Mouse (Mus musculus): Measurements from ENCODE around the gene Copz2. TPM values are rescaled to one million over a fixed set of nuclear protein-coding genes. Genes with fewer than 3 reads are reported as not detected.

Copz2 gene
- polyA plus RNA-seq, 1 experiment from 2014 or later: 105 TPM

DNA sequence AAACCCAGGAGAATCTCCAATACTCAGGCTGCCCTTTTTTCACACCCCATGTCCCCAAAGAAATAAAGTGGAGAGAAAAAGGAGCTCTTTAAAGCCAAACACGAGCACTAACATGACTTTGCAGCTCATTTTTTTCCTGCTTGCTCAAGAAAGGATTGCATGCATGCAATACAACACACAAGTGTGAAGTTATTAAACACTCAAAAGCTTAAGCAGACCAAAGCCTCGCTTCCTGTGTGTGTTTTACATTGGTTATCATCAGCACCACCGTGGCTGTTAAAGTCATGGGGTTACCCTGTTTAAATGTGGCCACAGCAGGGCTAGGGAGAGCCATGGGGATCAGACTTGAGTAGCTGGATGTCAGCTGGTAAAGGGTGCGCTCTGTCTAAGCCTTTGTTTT, 27.4 kb downstream of the Copz2 start:
- H3K27ac ChIP-seq (ENCODE audit: low read length): no peak overlapping the region
- TF ChIP-seq EP300 (IDR thresholded peaks at IDR 0.05): no peak
- no peak for TF ChIP-seq CTCF (IDR thresholded peaks at IDR 0.05)
- no peaks in the 10 kb centered on the region for H3K36me3 ChIP-seq (ENCODE audit: insufficient read depth, low read length)
- H3K9ac ChIP-seq (replicated peaks; ENCODE audit: low read depth): no peak overlapping the region
- DNase-seq (ENCODE audit: low spot score) (peak; percentile 51), ATAC-seq (no peak)
- H3K4me3 ChIP-seq (ENCODE audit: low read depth, low read length): no peak overlapping the region
- H3K4me1 ChIP-seq (ENCODE audit: insufficient read depth, low read depth, low read length): no peaks in the 10 kb centered on the region
- 34% methylated on average over 4 of the region's 4 CpGs for WGBS
- no peaks in the 10 kb centered on the region for H3K9me3 ChIP-seq (ENCODE audit: low read length)
- peaks cover 8% of the 10 kb centered on the region; the same call in 1 of the 2 replicates for H3K27me3 ChIP-seq (replicated peaks; ENCODE audit: insufficient read depth, low read length)
- no peak overlapping the region for H3K4me2 ChIP-seq (replicated peaks; ENCODE audit: low read depth, low read length)

DNA sequence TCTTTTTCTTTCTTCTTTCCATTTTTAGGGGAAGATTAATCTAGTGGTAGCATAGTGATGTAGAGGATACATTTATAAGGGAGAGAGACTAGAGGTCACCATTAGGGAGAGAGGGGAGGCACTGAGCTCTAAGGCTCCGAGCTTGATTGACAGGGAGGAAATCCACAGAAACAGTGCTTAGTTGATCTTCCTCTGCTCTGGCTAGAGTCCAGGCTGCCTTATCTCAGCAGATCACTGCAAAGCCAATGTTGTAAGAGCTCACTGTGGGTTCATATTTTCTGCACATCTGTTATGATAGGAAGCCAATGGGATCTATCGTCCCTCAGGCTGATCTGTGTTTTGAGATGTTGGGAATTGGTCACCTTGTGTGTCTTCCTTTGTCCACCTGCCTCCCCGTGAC, 29.0 kb downstream of the Copz2 start:
- Histone ChIP-seq H3K4me3 (ENCODE audit: low read depth, low read length) (no peak overlapping the region), H3K4me1 (ENCODE audit: insufficient read depth, low read depth, low read length) (no peaks in the 10 kb centered on the region), H3K27me3 (replicated peaks; ENCODE audit: insufficient read depth, low read length) (peaks cover 8% of the 10 kb centered on the region; the same call in 1 of the 2 replicates), H3K27ac (ENCODE audit: low read length) (no peak overlapping the region), H3K9me3 (ENCODE audit: low read length) (no peaks in the 10 kb centered on the region), H3K9ac (replicated peaks; ENCODE audit: low read depth) (no peak overlapping the region), H3K36me3 (ENCODE audit: insufficient read depth, low read length) (no peaks in the 10 kb centered on the region), H3K4me2 (replicated peaks; ENCODE audit: low read depth, low read length) (no peak overlapping the region)
- TF ChIP-seq CTCF (IDR thresholded peaks at IDR 0.05) (no peak), EP300 (IDR thresholded peaks at IDR 0.05) (no peak)
- ATAC-seq (no peak), DNase-seq (ENCODE audit: low spot score) (peak; percentile 8)
- 31% methylated on average over 3 of the region's 3 CpGs for WGBS

DNA sequence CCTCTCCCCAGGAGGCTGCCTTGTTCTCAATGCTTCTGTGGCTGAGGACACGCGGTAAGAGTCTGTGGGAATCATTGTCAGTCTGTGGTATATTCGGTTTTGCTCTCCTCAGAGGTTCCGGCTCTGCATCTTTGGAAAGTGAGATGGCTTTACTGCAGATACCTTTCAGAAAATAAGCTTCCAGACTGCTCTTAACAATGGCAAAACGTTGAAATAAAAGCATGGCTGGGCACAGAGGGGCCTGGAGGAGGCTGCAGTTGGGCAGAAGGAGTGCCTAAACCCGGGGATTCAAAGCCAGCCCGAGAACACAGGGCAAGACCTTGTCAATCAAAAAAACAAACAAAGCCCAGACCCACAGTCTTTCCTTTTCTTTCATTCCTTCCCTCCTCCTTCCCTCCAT, 29.7 kb downstream of the Copz2 start:
- Histone ChIP-seq H3K4me3 (ENCODE audit: low read depth, low read length) (no peak overlapping the region), H3K9ac (replicated peaks; ENCODE audit: low read depth) (no peak overlapping the region), H3K36me3 (ENCODE audit: insufficient read depth, low read length) (no peaks in the 10 kb centered on the region), H3K4me2 (replicated peaks; ENCODE audit: low read depth, low read length) (no peak overlapping the region), H3K9me3 (ENCODE audit: low read length) (no peaks in the 10 kb centered on the region), H3K4me1 (ENCODE audit: insufficient read depth, low read depth, low read length) (no peaks in the 10 kb centered on the region), H3K27ac (ENCODE audit: low read length) (no peak overlapping the region), H3K27me3 (replicated peaks; ENCODE audit: insufficient read depth, low read length) (peaks cover 8% of the 10 kb centered on the region; the same call in 1 of the 2 replicates)
- DNase-seq (ENCODE audit: low spot score) (no peak), ATAC-seq (no peak)
- WGBS: 39% methylated on average over 7 of the region's 7 CpGs
- no peak for TF ChIP-seq EP300 (IDR thresholded peaks at IDR 0.05)
- TF ChIP-seq CTCF (IDR thresholded peaks at IDR 0.05): no peak

DNA sequence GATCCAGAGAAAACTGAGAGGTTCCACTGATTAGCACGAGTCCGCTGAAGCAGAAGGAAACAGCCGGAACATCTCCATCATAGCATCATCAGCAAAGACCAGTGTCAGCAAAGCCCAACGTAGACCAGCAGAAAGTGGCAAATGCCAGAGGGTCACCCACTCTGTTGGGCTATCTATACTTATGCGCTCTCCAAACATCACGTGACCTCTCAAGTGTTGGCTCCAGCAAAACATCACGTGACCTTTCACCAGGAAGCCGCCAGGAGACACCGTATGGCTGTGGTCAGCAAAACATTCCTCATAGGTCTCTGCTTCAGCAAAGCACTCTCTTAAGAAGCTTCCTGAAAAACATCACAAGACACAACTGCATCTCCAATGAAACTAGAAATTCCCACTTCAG, 30.6 kb downstream of the Copz2 start:
- H3K27ac ChIP-seq (ENCODE audit: low read length): no peak overlapping the region
- peak; percentile 83 for ATAC-seq
- H3K4me1 ChIP-seq (ENCODE audit: insufficient read depth, low read depth, low read length): no peaks in the 10 kb centered on the region
- no peaks in the 10 kb centered on the region for H3K9me3 ChIP-seq (ENCODE audit: low read length)
- peak; percentile 81 for DNase-seq (ENCODE audit: low spot score)
- no peak for TF ChIP-seq CTCF (IDR thresholded peaks at IDR 0.05)
- TF ChIP-seq EP300 (IDR thresholded peaks at IDR 0.05): no peak
- no peak overlapping the region for H3K4me3 ChIP-seq (ENCODE audit: low read depth, low read length)
- H3K27me3 ChIP-seq (replicated peaks; ENCODE audit: insufficient read depth, low read length): peaks cover 8% of the 10 kb centered on the region; the same call in 1 of the 2 replicates
- no peak overlapping the region for H3K9ac ChIP-seq (replicated peaks; ENCODE audit: low read depth)
- H3K36me3 ChIP-seq (ENCODE audit: insufficient read depth, low read length): no peaks in the 10 kb centered on the region
- no peak overlapping the region for H3K4me2 ChIP-seq (replicated peaks; ENCODE audit: low read depth, low read length)
- WGBS: 36% methylated on average over 9 of the region's 9 CpGs

DNA sequence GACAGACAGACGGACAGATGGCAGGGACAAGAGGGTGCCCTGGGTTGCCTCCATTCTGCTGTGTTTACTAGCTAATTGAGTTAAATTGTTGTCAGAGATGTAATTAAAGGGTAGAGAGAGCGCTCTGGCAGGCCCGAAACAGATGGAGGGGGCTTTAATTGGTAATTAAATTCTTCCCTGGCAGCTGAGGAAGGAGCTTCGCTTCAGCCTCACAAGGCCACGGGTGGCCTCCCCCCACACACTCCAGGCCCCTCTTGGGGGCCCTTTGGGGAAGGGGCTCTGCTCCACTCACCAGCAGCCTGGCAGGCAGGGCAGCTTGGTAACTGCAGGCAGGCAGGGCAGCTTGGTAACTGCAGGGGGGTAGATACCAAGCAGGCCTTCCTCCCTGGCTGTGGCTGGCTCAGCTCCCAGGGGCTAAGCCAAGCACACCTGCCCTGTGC, 36.3 kb downstream of the Copz2 start:
- no peak overlapping the region for H3K27ac ChIP-seq (ENCODE audit: low read length)
- no peaks in the 10 kb centered on the region for H3K36me3 ChIP-seq (ENCODE audit: insufficient read depth, low read length)
- ATAC-seq: no peak
- 61% methylated on average over 5 of the region's 5 CpGs for WGBS
- no peaks in the 10 kb centered on the region for H3K4me1 ChIP-seq (ENCODE audit: insufficient read depth, low read depth, low read length)
- H3K9me3 ChIP-seq (ENCODE audit: low read length): no peaks in the 10 kb centered on the region
- H3K4me3 ChIP-seq (ENCODE audit: low read depth, low read length): no peak overlapping the region
- H3K27me3 ChIP-seq (replicated peaks; ENCODE audit: insufficient read depth, low read length): no peaks in the 10 kb centered on the region
- H3K9ac ChIP-seq (replicated peaks; ENCODE audit: low read depth): no peak overlapping the region
- no peak overlapping the region for H3K4me2 ChIP-seq (replicated peaks; ENCODE audit: low read depth, low read length)
- no peak for TF ChIP-seq EP300 (IDR thresholded peaks at IDR 0.05)
- TF ChIP-seq CTCF (IDR thresholded peaks at IDR 0.05): no peak
- DNase-seq (ENCODE audit: low spot score): no peak

DNA sequence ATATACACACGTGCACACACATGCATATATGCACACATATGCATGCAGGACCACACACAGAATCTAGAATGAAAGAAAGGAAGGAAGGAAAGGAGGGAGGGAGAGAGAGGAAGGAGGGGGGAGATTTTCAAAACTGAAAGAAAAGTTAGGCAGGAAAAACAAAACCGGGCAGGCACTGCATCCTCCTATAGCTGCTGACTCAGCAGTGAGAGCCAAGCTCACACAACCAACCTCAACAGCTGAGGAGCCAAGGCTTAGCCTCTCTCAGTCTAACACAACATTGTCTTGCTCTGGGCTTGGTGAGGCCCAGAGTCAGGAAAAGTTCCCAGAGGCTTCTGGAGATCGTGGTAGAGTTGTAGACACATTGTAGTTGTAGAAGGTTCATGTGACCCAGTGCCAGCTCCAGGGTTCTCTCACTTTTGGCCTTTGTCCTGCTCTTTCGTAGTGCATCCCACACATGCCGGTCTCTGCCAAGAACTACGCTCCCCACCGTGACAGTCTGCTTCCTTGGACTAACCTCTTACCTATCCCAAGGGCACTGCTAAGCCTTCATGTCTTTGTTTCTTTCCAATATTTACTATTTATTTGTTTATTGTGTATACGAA, 37.4 kb downstream of the Copz2 start:
- Histone ChIP-seq H3K4me2 (replicated peaks; ENCODE audit: low read depth, low read length) (no peak overlapping the region), H3K27me3 (replicated peaks; ENCODE audit: insufficient read depth, low read length) (no peaks in the 10 kb centered on the region), H3K36me3 (ENCODE audit: insufficient read depth, low read length) (no peaks in the 10 kb centered on the region), H3K27ac (ENCODE audit: low read length) (no peak overlapping the region), H3K4me1 (ENCODE audit: insufficient read depth, low read depth, low read length) (no peaks in the 10 kb centered on the region), H3K9ac (replicated peaks; ENCODE audit: low read depth) (no peak overlapping the region), H3K4me3 (ENCODE audit: low read depth, low read length) (no peak overlapping the region), H3K9me3 (ENCODE audit: low read length) (no peaks in the 10 kb centered on the region)
- ATAC-seq: no peak
- no peak for TF ChIP-seq CTCF (IDR thresholded peaks at IDR 0.05)
- no peak for TF ChIP-seq EP300 (IDR thresholded peaks at IDR 0.05)
- no peak for DNase-seq (ENCODE audit: low spot score)
- WGBS: 72% methylated on average over 8 of the region's 8 CpGs

Data from lung, postnatal 0 days (tissue).